Mouse (Mus musculus) hindbrain, embryonic 14.5 days (tissue): ENCODE results near the gene St13. TPM values are rescaled to one million over a fixed set of nuclear protein-coding genes. Genes with fewer than 3 reads are reported as not detected.

Source experiments
- ATAC-seq: fragments of 200-750 bp; cut with Nextera tagmentation; 2 replicates; pipeline ENCODE4 v1.8.0; 2017; ENCODE audit warnings: moderate number of reproducible peaks, mild to moderate bottlenecking, moderate TSS enrichment, moderate library complexity; ENCODE audit not compliant: low FRiP score
- DNase-seq: peaks from one replicate; pipeline ENCODE4 v3.0.0-alpha.2; 2015; ENCODE audit warnings: low spot score
- H3K27ac ChIP-seq: fragments of 300-500 bp; sonication (generic); 2 replicates; pipeline ENCODE4 v1.5.1; 2014; ENCODE audit warnings: mild to moderate bottlenecking, moderate library complexity
- H3K27me3 ChIP-seq: fragments of 300-500 bp; sonication (generic); 2 replicates; pipeline ENCODE4 v1.6.1; 2014; ENCODE audit warnings: mild to moderate bottlenecking, low read length, mixed read lengths; ENCODE audit not compliant: control insufficient read depth, insufficient read depth
- H3K36me3 ChIP-seq: fragments of 300-500 bp; sonication (generic); replicated peaks from 2 replicates; pipeline ENCODE4 v1.6.1; 2014; ENCODE audit not compliant: control insufficient read depth, insufficient read depth
- H3K4me1 ChIP-seq: fragments of 300-500 bp; sonication (generic); replicated peaks from 2 replicates; pipeline ENCODE4 v1.6.1; 2014; ENCODE audit warnings: antibody characterized with exemption, low read length, mixed read lengths; ENCODE audit not compliant: control insufficient read depth, insufficient read depth
- H3K4me2 ChIP-seq: fragments of 300-500 bp; sonication (generic); replicated peaks from 2 replicates; pipeline ENCODE4 v1.6.1; 2014; ENCODE audit warnings: mild to moderate bottlenecking, moderate library complexity
- H3K4me3 ChIP-seq: fragments of 300-500 bp; sonication (generic); replicated peaks from 2 replicates; pipeline ENCODE4 v1.5.1; 2014; ENCODE audit warnings: mild to moderate bottlenecking, low read length
- H3K9ac ChIP-seq: fragments of 300-500 bp; sonication (generic); 2 replicates; pipeline ENCODE4 v1.6.1; 2014
- H3K9me3 ChIP-seq: fragments of 300-500 bp; sonication (generic); 2 replicates; pipeline ENCODE4 v1.6.1; 2016; ENCODE audit warnings: low read length; ENCODE audit not compliant: control insufficient read depth
- WGBS: fragments of 180-500 bp; shearing (Covaris S2); extraction: QIAGEN DNeasy Blood & Tissue Kit; methylation state at CpG from one replicate; pipeline ENCODE4 v1.1.7; 2014; 5-methylcytosine and 5-hydroxymethylcytosine counted together
- polyA plus RNA-seq: library from polyadenylated mRNA; unstranded; fragments of >200 nt; fragmentation: Nextera tagmentation; extraction: Ambion mirVana; gene quantifications from 2 replicates; pipeline ENCODE4 v1.2.1, GENCODE M21; 2014

St13 gene
- polyA plus RNA-seq, 1 experiment from 2014 or later, result 172 TPM

DNA sequence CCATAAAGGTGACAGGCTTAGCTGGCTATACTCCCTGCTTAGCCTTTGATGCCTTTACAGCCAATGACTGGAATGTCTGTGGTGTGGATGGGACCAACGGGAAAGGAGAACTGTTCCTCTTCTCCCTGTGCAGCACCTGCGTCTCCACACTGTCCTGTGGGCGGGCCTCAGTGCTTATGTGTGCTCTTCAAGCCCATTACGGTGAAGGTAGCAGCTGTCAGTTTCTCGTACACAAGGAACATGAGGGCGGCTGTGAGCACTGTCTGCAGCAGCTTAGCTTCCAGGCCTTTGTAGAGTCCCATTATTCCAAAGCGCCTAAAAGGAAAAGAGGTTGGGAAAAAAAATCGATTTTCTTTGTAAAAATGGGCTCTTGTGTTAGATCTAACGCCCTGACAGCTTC lies 80.4 kb downstream of the St13 start:
- DNase-seq, result no peak
- H3K27ac ChIP-seq, result no peak overlapping the region
- no peaks in the 10 kb centered on the region for H3K27me3 ChIP-seq
- H3K36me3 ChIP-seq, result peaks cover 72% of the 10 kb centered on the region
- 92% methylated on average over 9 of the region's 9 CpGs for WGBS
- H3K4me3 ChIP-seq, result no peak overlapping the region
- H3K4me1 ChIP-seq, result no peaks in the 10 kb centered on the region
- no peak for ATAC-seq
- H3K9ac ChIP-seq, result no peak overlapping the region
- H3K9me3 ChIP-seq, result no peaks in the 10 kb centered on the region
- no peak overlapping the region for H3K4me2 ChIP-seq

DNA sequence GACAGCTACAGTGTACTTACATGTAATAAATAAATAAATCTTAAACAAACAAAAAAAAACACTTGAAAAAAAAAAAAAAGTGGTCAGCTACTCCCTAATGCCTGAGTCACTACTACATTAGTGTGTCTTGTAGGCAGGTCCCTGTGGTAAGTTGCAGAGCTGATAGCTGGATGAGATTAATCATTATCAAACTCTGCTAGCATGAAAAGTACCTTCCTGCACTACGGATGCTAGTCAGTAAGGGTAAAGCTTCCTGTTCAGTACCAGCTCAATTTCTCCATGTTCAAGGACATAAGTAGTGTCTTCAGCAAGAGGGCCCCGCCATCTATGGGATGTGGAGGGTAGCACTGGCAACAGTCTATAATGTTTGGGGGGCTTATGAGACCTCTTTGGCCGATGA lies 85.9 kb downstream of the St13 start:
- Histone ChIP-seq H3K27me3 (no peaks in the 10 kb centered on the region), H3K27ac (no peak overlapping the region), H3K36me3 (peaks cover 22% of the 10 kb centered on the region), H3K4me3 (no peak overlapping the region), H3K9me3 (no peaks in the 10 kb centered on the region), H3K4me1 (no peaks in the 10 kb centered on the region), H3K9ac (no peak overlapping the region), H3K4me2 (no peak overlapping the region)
- WGBS, result 97% methylated on average over 3 of the region's 3 CpGs
- DNase-seq, result no peak
- ATAC-seq, result no peak

Other genes with a start within 250 kb of the St13 start
- gene Mrtfa, start 209.3 kb downstream of the St13 start, polyA plus RNA-seq, result 29.0 and 31.5 TPM in 2 replicates
- 3.4 and 5.4 TPM in 2 replicates for gene Mchr1, start 164.6 kb downstream of the St13 start, polyA plus RNA-seq
- 130 and 140 TPM in 2 replicates for gene Slc25a17, start 39.3 kb downstream of the St13 start, polyA plus RNA-seq
- gene Xpnpep3, start 61 bp upstream of the St13 start, polyA plus RNA-seq, result 3.8 and 5.3 TPM in 2 replicates
- 0.39 and 1.1 TPM in 2 replicates for gene Dnajb7, start 8.2 kb upstream of the St13 start, polyA plus RNA-seq
- 452 and 483 TPM in 2 replicates for gene Rbx1, start 66.2 kb upstream of the St13 start, polyA plus RNA-seq
- gene Ep300, start 185.3 kb upstream of the St13 start, polyA plus RNA-seq, result 22.7 and 24.8 TPM in 2 replicates